Mouse (Mus musculus): ENCODE measurements at regions not wholly inside any gene's neighbourhood (a gene's known extent, or its start where the extent isn't known, plus 50 kb on each side); places are given as distances from the start of the nearest gene placed in this dataset.

DNA sequence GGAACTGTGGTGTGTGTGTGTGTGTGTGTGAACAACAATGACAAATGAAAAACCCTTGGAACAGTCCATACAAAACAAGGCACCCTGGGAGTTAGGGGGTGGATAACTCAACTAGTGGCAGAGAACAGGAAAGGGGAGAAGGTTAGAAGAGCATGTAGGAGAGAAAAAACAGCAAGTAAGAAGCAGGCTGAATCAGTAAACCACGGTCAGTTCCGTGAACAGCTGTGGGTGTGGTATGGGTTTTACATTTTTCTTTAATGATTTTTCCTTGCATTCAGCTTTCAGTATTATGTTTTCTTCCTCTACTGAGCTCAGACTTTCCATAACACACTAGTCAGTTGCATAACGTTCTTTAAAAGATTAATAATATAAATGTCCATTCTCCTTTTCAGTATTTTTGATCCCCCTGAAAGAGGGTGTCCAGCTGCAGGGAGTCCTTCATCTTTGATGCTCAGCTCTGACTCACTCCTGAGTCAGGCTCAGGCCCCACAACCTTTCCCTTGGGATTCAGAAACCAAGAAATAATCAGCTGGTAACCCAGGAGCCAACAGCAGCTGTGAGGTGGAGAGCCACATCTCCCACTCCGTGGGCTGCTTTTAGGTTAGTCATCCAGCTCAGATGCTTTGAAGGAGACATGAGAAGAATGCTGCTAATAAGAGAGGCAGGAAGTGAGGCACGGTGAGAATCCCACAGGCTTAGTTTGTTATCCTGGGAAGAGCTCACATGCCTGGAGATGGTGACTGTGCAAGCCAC is 450.8 kb downstream of the 9430069I07Rik start:
- TF ChIP-seq CTCF (IDR thresholded peaks at IDR 0.05; ENCODE audit: low read depth) (no peak), EP300 (IDR thresholded peaks at IDR 0.05; ENCODE audit: low read depth) (no peak)

All from liver, postnatal 0 days (tissue).